Mouse (Mus musculus): ENCODE measurements around the gene Dmkn.

GRCm38 (mm10) chr7:30776104-30776503 lies 12.5 kb downstream of the Dmkn start:
- TF ChIP-seq GATA1 (IDR thresholded peaks at IDR 0.05; ENCODE audit: low read length) (no peak), TAL1 (IDR thresholded peaks at IDR 0.05; ENCODE audit: low read length) (no peak)
